Mouse (Mus musculus) layer of hippocampus, postnatal 36 days (tissue): ENCODE data around the gene Gm45234. TPM values are rescaled to one million over a fixed set of nuclear protein-coding genes. Genes with fewer than 3 reads are reported as not detected.

ENCODE experiments used
- DNase-seq, 2 experiments: peaks; one replicate each; pipeline ENCODE4 v3.0.0; 2022
- total RNA-seq, 2 experiments: library from RNA; stranded (reverse); gene quantifications; 2 replicates each; pipeline ENCODE4 v1.2.3; 2021

Gm45234 gene
- total RNA-seq, 2 experiments from 2014 or later = not detected

- DNase-seq = no peak
Observed at GRCm38 (mm10) chr6:124739231-124739796, 16.5 kb downstream of the Gm45234 start.

GRCm38 (mm10) chr6:124738511-124739023 is 17.3 kb downstream of the Gm45234 start, which contains the start of gene Ptpn6:
Ptpn6 (minus strand) TSS chr6:124738714.
- DNase-seq = no peak

GRCm38 (mm10) chr6:124737040-124737439 is 18.8 kb downstream of the Gm45234 start:
- no peak for DNase-seq

- no peak for DNase-seq
Observed at GRCm38 (mm10) chr6:124734417-124734816, 21.4 kb downstream of the Gm45234 start.

GRCm38 (mm10) chr6:124732476-124733370 is 23.1 kb downstream of the Gm45234 start:
- no peak for DNase-seq

- no peak for DNase-seq
Observed at GRCm38 (mm10) chr6:124731038-124731437, 24.8 kb downstream of the Gm45234 start.

GRCm38 (mm10) chr6:124729850-124730705 is 25.7 kb downstream of the Gm45234 start:
- DNase-seq = no peak

- no peak for DNase-seq
Observed at GRCm38 (mm10) chr6:124728621-124729020, 27.2 kb downstream of the Gm45234 start.

- DNase-seq = no peak
Observed at GRCm38 (mm10) chr6:124724472-124724871, 31.3 kb downstream of the Gm45234 start.

GRCm38 (mm10) chr6:124723541-124723940 is 32.3 kb downstream of the Gm45234 start:
- DNase-seq = no peak

GRCm38 (mm10) chr6:124722876-124723473 is 32.8 kb downstream of the Gm45234 start:
- DNase-seq = no peak

GRCm38 (mm10) chr6:124720904-124721303 is 34.9 kb downstream of the Gm45234 start:
- no peak for DNase-seq

GRCm38 (mm10) chr6:124719354-124719978 is 36.4 kb downstream of the Gm45234 start:
- DNase-seq = no peak

- no peak for DNase-seq
Observed at GRCm38 (mm10) chr6:124718703-124719102, 37.1 kb downstream of the Gm45234 start.

- DNase-seq = no peak
Observed at GRCm38 (mm10) chr6:124717968-124718367, 37.9 kb downstream of the Gm45234 start.

GRCm38 (mm10) chr6:124716864-124717490 is 38.8 kb downstream of the Gm45234 start:
- no peak for DNase-seq

GRCm38 (mm10) chr6:124712918-124713317 is 42.9 kb downstream of the Gm45234 start:
- no peak for DNase-seq

- peak; percentile 97 to 99 for DNase-seq
Observed at GRCm38 (mm10) chr6:124711824-124712782, 43.7 kb downstream of the Gm45234 start, which contains the start of the genes Emg1 and Phb2. Emg1 (minus strand) TSS chr6:124712178. Phb2 (plus strand) TSS chr6:124712336.

- DNase-seq = no peak
Observed at GRCm38 (mm10) chr6:124708289-124708889, 47.4 kb downstream of the Gm45234 start.
